Mouse (Mus musculus) heart, adult 2 months (tissue): Measurements from ENCODE around the gene Rab3il1.

Experiments
- CTCF ChIP-seq: fragments of 200-600 bp; IDR thresholded peaks from 2 replicates; pipeline ENCODE4 v1.8.1; 2022; ENCODE audit warnings: antibody characterized with exemption, mild to moderate bottlenecking, moderate library complexity
- EP300 ChIP-seq: fragments of 200-500 bp; IDR thresholded peaks from 2 replicates; pipeline ENCODE4 v1.6.1; 2011; ENCODE audit warnings: low read depth, low read length, control low read depth; ENCODE audit not compliant: insufficient read depth
- POLR2A ChIP-seq: fragments of 200-500 bp; IDR thresholded peaks from 2 replicates; pipeline ENCODE4 v1.6.1; 2011; ENCODE audit warnings: mild to moderate bottlenecking, low read depth, low read length, control low read depth; ENCODE audit not compliant: insufficient read depth

DNA sequence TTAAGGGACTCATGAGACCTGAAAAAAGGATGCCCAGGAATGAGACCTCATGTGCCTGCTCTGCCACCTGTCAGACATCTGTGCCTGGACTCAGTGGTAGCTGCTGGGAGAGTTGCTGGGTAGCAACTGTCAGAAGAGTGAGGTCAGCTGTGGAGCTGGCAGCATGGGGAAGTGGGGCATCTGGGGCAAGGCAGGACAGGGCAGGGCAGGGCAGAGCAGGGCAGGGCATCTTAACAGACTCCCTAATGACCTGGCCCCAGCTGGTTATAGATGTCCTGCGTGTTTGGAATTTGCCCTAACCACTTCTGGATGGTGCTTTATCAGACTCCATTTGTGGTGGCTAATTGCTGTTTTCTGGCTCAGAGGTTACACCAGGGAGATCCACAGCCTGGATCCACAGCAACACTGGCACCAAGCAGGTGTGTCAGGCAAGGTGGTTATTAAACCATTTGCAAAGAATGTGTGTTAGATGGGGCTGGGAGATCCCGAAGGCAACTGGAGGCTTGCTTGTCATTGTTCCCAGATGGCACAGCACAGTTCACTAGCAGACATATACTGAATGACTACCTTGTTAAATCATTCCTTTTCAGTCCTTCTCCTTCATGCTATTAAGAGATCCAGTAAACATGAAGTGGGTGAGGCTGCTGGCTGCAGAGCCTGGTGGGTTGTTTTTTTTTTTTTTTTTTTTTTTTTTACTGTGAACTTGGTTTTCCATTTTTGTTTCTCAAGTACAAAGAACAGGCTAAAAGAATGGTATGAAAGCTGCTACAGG is 35.2 kb upstream of the Rab3il1 start:
- no peak for TF ChIP-seq CTCF
- TF ChIP-seq POLR2A: no peak
- no peak for TF ChIP-seq EP300
